14 mouse cellular contexts compared by ENCODE assay signal in genomic region chr1:37082215-37082464, GRCm38 (mm10). TPM values are rescaled to one million over a fixed set of nuclear protein-coding genes. Genes with fewer than 3 reads are reported as not detected.
"Had no signal": no experiment of that assay in that cellular context is flagged by ENCODE, and none has a peak within 500 bp of the region (broad histone marks: within the 10 kb centered on the region; RNA-seq: fewer than 3 reads in every experiment).

No protein-coding gene starts in this region.

- H3K4me3 ChIP-seq: kidney, embryonic 15.5 days; limb, embryonic 13.5 days; liver, embryonic 15.5 days; neural tube, embryonic 15.5 days had no signal

- ATAC-seq: intestine, embryonic 16.5 days; lung, postnatal 0 days had no signal

- H3K4me2 ChIP-seq: kidney, embryonic 15.5 days; limb, embryonic 13.5 days; liver, embryonic 11.5 days; liver, embryonic 15.5 days had no signal

- H3K27me3 ChIP-seq: kidney, embryonic 15.5 days; limb, embryonic 13.5 days; liver, embryonic 15.5 days; neural tube, embryonic 15.5 days had no signal

- H3K9me3 ChIP-seq: kidney, embryonic 15.5 days; limb, embryonic 13.5 days; liver, embryonic 15.5 days; neural tube, embryonic 15.5 days had no signal

- H3K36me3 ChIP-seq: kidney, embryonic 15.5 days; limb, embryonic 13.5 days; liver, embryonic 15.5 days; neural tube, embryonic 15.5 days had no signal

- H3K4me1 ChIP-seq: kidney, embryonic 15.5 days; liver, embryonic 15.5 days had no signal

- DNase-seq: kidney, adult 2 months; kidney, postnatal 25 days; lung, adult 2 months; lung, postnatal 36 days; thymus, postnatal 4 days had no signal

- H3K27ac ChIP-seq: kidney, embryonic 15.5 days; limb, embryonic 13.5 days; liver, embryonic 15.5 days; stomach, postnatal 0 days had no signal

- H3K9ac ChIP-seq: kidney, embryonic 15.5 days; limb, embryonic 13.5 days; liver, embryonic 15.5 days; neural tube, embryonic 15.5 days had no signal

RNA-seq across cellular contexts. Expression of gene Vwa3b, which starts 55.7 kb away (rescaled TPM):
- total RNA-seq: megakaryocyte progenitor cell, adult 5-6 weeks had no signal
- polyA plus RNA-seq: kidney, embryonic 15.5 days; liver, embryonic 11.5 days; liver, embryonic 15.5 days had no signal
